Mouse (Mus musculus): ENCODE measurements at regions not wholly inside any gene's neighbourhood (a gene's known extent, or its start where the extent isn't known, plus 50 kb on each side); places are given as distances from the start of the nearest gene placed in this dataset.

- no peak for TF ChIP-seq POLR2A (IDR thresholded peaks at IDR 0.05; ENCODE audit: insufficient read depth, low read depth, low read length)
- TF ChIP-seq EP300 (IDR thresholded peaks at IDR 0.05; ENCODE audit: insufficient read depth, low read depth, low read length) = no peak
Observed at GRCm38 (mm10) chr17:88326740-88327123, 113.8 kb upstream of the Foxn2 start.
